Mouse (Mus musculus): Measurements from ENCODE around the gene Pitx2. TPM values are rescaled to one million over a fixed set of nuclear protein-coding genes. Genes with fewer than 3 reads are reported as not detected.

Gene Pitx2
- polyA plus RNA-seq, 1 experiment from 2014 or later: 41.3 TPM

DNA sequence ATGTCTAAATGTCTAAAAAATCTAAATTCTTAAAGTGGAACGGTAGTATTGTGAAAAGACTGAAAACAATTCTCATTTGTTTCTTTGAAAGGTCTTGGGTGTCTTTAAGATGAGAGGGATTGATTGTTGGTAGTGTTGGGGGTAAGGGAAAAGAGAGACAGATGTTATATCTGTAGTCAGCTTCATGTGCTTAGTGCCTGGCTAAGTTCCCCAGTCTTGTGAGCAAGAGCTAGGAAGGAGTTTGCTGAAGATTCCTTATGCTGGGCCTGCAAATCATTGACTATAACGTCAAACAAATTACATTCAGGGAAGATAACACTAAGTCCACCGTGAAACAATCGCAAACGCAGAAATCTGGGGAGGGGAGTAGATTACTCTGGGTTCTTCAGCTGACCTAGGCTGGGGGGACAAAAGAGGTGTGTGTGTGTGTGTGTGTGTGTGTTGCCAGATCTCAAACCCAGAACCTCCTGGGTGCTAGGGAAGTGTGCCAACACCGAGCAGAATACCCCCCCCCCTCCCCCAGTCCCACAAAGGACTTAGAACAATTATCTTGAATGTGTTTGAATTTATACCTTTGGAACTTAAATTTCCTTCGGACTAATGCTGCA lies 12.5 kb downstream of the Pitx2 start:
- H3K9ac ChIP-seq: no peak overlapping the region
- H3K36me3 ChIP-seq: no peaks in the 10 kb centered on the region
- no peak overlapping the region for H3K4me3 ChIP-seq
- peaks cover 80% of the 10 kb centered on the region for H3K27me3 ChIP-seq (replicated peaks)
- 4% methylated on average over 7 of the region's 7 CpGs for WGBS
- H3K27ac ChIP-seq (ENCODE audit: poor library complexity, severe bottlenecking): no peak overlapping the region
- no peak for ATAC-seq (ENCODE audit: insufficient number of reproducible peaks, low FRiP score)
- H3K4me2 ChIP-seq: no peak overlapping the region
- H3K4me1 ChIP-seq (replicated peaks): peaks cover 18% of the 10 kb centered on the region
- H3K9me3 ChIP-seq (replicated peaks): no peaks in the 10 kb centered on the region

DNA sequence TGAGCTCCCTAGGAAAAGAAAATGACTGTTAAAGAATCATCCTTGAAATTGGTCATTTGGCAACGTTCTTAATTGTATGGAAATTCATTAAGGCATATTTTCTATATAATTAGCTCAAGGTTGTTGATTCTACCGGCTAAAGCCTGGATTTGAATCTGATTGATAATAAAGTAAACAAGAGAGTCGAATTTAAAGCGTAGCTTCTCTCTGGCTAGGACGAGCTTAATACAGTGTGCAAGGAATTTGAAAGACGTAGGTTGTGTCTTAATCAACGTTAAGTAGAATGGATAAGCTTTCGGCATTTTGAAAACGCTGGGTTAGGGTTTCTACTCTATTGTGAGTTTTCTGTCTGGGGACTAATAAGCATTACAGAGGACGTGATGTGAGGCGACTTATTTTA lies 13.1 kb downstream of the Pitx2 start:
- ATAC-seq (ENCODE audit: insufficient number of reproducible peaks, low FRiP score): no peak
- H3K4me1 ChIP-seq (replicated peaks): peaks cover 18% of the 10 kb centered on the region
- H3K27me3 ChIP-seq (replicated peaks): peaks cover 79% of the 10 kb centered on the region
- no peak overlapping the region for H3K4me3 ChIP-seq
- WGBS: 3% methylated on average over 11 of the region's 11 CpGs
- no peak overlapping the region for H3K27ac ChIP-seq (ENCODE audit: poor library complexity, severe bottlenecking)
- H3K36me3 ChIP-seq: no peaks in the 10 kb centered on the region
- no peaks in the 10 kb centered on the region for H3K9me3 ChIP-seq (replicated peaks)
- no peak overlapping the region for H3K9ac ChIP-seq
- no peak overlapping the region for H3K4me2 ChIP-seq

DNA sequence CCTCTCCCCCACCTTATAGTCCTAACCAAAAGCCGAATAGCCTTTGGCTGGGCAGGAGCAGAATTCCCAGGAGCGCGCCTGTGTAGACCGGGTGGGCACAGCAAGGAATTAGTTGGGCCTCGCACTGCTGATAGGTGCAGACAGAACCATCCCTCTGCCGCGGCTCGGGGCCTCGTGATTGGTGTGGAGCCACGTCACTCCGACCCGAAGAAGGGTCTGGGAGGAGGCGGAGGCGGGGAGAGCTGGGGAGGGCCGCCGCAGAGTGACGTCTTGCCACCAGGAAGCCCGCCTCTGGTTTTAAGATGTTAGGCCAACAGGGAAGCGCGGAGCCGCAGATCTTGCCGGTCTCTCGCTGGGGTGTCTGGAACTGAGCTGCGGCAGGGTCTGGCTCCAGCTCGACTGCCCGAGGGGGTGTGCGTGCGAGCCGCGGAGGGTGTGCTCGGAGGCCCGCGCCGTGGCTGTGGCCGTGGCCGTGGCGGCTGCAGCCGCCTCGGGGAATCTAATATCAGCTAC lies 14.0 kb downstream of the Pitx2 start:
- H3K4me1 ChIP-seq (replicated peaks): peaks cover 24% of the 10 kb centered on the region
- H3K27ac ChIP-seq (ENCODE audit: poor library complexity, severe bottlenecking): peak overlapping the region; percentile 61
- no peaks in the 10 kb centered on the region for H3K36me3 ChIP-seq
- H3K9ac ChIP-seq: peak overlapping the region; percentile 66
- no peaks in the 10 kb centered on the region for H3K9me3 ChIP-seq (replicated peaks)
- H3K27me3 ChIP-seq (replicated peaks): peaks cover 79% of the 10 kb centered on the region
- under 1% methylated on average over 39 of the region's 39 CpGs for WGBS
- H3K4me2 ChIP-seq: peak overlapping the region; percentile 96
- H3K4me3 ChIP-seq: peak overlapping the region; percentile 62
- ATAC-seq (ENCODE audit: insufficient number of reproducible peaks, low FRiP score): peak; percentile 91

DNA sequence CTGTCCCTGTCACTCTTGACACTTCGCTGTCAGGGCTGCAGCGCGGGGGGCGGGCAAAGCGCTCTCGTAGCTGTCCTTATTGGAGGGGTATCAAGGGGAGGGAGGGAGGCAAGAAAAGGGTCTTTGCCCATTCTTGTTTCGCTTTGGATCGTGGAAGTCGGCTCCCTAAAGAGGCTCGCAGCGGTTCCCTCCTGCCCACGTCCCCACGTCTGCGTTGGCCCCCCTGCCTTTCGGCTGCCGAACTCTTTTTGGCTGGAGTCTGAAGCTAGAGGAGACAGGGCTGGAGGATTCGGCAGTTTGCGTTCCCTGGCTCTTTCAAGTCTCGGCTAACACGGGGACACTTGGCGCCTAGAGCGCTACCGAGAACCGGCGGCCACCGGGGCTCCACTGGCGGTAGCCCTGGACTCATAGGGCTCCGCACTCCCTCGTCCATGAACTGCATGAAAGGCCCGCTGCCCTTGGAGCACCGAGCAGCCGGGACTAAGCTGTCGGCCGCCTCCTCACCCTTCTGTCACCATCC lies 14.5 kb downstream of the Pitx2 start:
- peak; percentile 15; the same call in 1 of the 2 replicates for ATAC-seq (ENCODE audit: insufficient number of reproducible peaks, low FRiP score)
- H3K36me3 ChIP-seq: no peaks in the 10 kb centered on the region
- peak overlapping the region; percentile 61 for H3K27ac ChIP-seq (ENCODE audit: poor library complexity, severe bottlenecking)
- H3K4me2 ChIP-seq: peak overlapping the region; percentile 96
- WGBS: under 1% methylated on average over 34 of the region's 34 CpGs
- H3K4me3 ChIP-seq: peak overlapping the region; percentile 62
- H3K4me1 ChIP-seq (replicated peaks): peaks cover 25% of the 10 kb centered on the region
- H3K9ac ChIP-seq: peak overlapping the region; percentile 66
- peaks cover 77% of the 10 kb centered on the region for H3K27me3 ChIP-seq (replicated peaks)
- no peaks in the 10 kb centered on the region for H3K9me3 ChIP-seq (replicated peaks)

DNA sequence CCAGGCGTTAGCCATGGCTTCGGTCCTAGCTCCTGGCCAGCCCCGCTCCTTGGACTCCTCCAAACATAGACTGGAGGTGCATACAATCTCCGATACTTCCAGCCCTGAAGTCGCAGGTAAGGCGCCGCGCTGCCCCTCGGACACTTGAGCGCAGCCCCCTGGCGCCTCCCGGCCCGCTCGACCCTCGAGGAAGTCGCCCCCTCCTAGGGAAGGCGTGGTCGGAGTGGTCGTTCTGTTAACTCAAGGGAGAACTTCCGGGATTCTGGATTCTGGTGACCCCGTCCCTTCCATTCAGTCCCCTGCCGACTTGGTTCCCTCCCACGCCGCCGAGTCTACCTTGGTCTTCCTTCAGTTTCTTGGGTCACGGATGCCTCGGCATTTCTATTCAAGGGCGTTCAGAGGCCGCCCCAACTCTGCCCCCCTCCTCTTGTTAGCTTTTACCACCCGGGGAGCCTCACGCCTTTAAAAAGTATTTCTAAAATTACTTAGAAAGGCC lies 15.0 kb downstream of the Pitx2 start:
- H3K27ac ChIP-seq (ENCODE audit: poor library complexity, severe bottlenecking): peak overlapping the region; percentile 61
- H3K9ac ChIP-seq: peak overlapping the region; percentile 66
- H3K27me3 ChIP-seq (replicated peaks): peaks cover 72% of the 10 kb centered on the region
- peak overlapping the region; percentile 62 for H3K4me3 ChIP-seq
- H3K9me3 ChIP-seq (replicated peaks): no peaks in the 10 kb centered on the region
- ATAC-seq (ENCODE audit: insufficient number of reproducible peaks, low FRiP score): no peak
- H3K4me1 ChIP-seq (replicated peaks): peaks cover 25% of the 10 kb centered on the region
- no peaks in the 10 kb centered on the region for H3K36me3 ChIP-seq
- WGBS: under 1% methylated on average over 31 of the region's 31 CpGs
- peak overlapping the region; percentile 96 for H3K4me2 ChIP-seq

DNA sequence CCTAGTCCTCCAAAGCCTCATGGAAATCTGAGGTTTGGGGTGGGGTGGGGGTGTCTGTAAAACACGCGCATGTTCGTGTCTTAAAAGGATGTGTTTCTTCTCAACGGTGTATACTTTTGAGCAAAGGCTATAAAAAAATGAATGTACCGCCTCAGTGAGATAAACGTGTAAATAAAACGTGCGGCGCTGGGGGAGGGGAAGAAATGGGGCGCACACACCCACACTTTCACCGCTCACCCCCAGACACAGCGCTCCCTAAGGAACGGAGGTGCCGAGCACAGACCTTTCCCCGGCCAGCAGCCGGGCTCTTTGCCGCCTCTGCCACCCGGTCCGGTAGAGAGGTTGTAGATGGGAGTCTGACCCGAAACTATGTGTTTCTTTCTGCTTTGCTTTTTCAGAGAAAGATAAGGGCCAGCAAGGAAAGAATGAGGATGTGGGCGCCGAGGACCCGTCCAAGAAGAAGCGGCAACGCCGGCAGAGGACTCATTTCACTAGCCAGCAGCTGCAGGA lies 15.6 kb downstream of the Pitx2 start:
- under 1% methylated on average over 26 of the region's 26 CpGs for WGBS
- Histone ChIP-seq H3K4me1 (replicated peaks) (peaks cover 25% of the 10 kb centered on the region), H3K9me3 (replicated peaks) (no peaks in the 10 kb centered on the region), H3K27ac (ENCODE audit: poor library complexity, severe bottlenecking) (peak overlapping the region; percentile 61), H3K4me3 (peak overlapping the region; percentile 62), H3K36me3 (no peaks in the 10 kb centered on the region), H3K4me2 (peak overlapping the region; percentile 96), H3K27me3 (replicated peaks) (peaks cover 67% of the 10 kb centered on the region), H3K9ac (peak overlapping the region; percentile 66)
- no peak for ATAC-seq (ENCODE audit: insufficient number of reproducible peaks, low FRiP score)

DNA sequence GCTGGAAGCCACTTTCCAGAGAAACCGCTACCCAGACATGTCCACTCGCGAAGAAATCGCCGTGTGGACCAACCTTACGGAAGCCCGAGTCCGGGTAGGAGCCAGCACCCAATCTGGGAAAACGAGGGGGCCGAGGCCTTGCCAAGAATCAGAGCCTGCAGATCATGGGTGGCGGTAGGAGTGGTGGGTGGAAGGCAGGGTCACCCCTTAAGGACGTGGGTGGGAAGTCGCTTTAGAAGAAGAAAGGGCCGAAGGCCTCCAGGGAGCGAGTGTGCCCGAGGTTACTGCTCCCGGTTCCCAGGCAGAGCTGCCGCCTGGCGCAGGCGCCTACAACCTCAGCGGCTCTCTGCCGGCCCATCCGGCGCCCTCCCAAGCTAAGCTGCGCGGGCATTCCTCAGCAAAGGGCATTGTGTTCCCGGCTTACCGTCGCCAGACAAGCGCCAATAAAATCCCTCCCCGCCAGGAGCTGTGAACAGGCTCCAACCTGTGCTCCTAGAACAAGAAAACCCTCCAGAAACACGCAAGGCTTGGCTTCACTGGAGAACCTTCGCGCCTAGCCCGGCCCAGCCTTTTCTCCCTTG lies 16.2 kb downstream of the Pitx2 start:
- Histone ChIP-seq H3K9ac (peak overlapping the region; percentile 66), H3K27me3 (replicated peaks) (peaks cover 61% of the 10 kb centered on the region), H3K27ac (ENCODE audit: poor library complexity, severe bottlenecking) (peak overlapping the region; percentile 61), H3K9me3 (replicated peaks) (no peaks in the 10 kb centered on the region), H3K4me2 (peak overlapping the region; percentile 96), H3K4me1 (replicated peaks) (peaks cover 25% of the 10 kb centered on the region), H3K36me3 (no peaks in the 10 kb centered on the region), H3K4me3 (peak overlapping the region; percentile 62)
- no peak for ATAC-seq (ENCODE audit: insufficient number of reproducible peaks, low FRiP score)
- WGBS: 1% methylated on average over 35 of the region's 35 CpGs

DNA sequence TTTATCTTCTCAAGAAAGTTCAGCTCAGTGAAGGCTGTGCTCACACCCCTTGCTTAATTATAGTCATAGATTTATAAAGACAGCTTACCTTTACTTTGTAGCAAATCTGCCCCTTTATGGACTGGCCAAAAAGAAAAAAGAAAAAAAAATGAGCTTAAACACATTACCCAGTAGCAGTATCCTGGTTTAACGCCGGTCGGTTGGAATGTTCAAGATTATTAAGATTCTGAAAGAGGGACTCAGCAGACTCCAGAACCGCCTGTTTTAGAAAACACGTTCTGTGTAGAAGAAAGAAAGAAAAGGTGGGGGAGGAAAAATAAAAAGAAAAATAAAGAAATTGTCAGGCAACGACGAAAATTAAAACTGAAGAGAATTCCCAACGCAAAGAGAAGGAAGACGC lies 16.8 kb downstream of the Pitx2 start:
- Histone ChIP-seq H3K9ac (peak overlapping the region; percentile 74), H3K27ac (ENCODE audit: poor library complexity, severe bottlenecking) (no peak overlapping the region), H3K4me1 (replicated peaks) (peaks cover 25% of the 10 kb centered on the region), H3K27me3 (replicated peaks) (peaks cover 60% of the 10 kb centered on the region), H3K4me3 (peak overlapping the region; percentile 62), H3K9me3 (replicated peaks) (no peaks in the 10 kb centered on the region), H3K4me2 (peak overlapping the region; percentile 96), H3K36me3 (no peaks in the 10 kb centered on the region)
- WGBS: 1% methylated on average over 9 of the region's 9 CpGs
- no peak for ATAC-seq (ENCODE audit: insufficient number of reproducible peaks, low FRiP score)

DNA sequence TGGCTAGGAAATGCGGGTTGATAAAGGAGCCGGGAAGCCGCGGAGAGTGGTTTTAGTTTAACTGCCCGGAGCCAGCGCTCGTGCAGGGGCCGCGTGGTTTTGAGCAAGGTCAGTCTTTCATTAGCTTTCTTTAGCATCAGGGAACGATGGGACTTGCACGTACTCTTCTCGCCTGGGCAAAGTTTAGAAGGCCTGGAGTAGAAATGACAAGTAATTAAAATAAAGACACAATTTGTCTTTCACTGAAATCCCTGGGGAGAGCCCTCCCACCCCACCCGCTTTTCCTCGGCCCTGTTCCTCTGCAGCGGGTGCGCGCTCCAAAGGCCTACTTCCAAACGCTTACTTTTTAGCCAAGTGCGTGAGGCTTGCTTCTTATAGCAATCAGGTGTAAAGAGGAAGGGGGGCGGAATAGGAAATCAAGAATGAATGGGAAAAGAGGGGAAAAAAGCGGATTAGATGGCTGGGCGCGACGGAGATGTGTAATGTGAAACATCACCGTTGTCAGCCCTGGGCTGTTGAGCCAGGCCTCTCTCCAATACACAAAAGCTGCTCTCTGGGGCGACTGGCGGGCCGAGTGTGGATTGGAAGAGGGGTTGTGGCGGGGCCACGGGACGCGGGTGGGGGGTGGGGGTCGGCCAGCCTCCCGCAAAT lies 17.4 kb downstream of the Pitx2 start:
- ATAC-seq (ENCODE audit: insufficient number of reproducible peaks, low FRiP score): no peak
- H3K27ac ChIP-seq (ENCODE audit: poor library complexity, severe bottlenecking): no peak overlapping the region
- H3K9ac ChIP-seq: peak overlapping the region; percentile 74
- 1% methylated on average over 34 of the region's 34 CpGs for WGBS
- H3K27me3 ChIP-seq (replicated peaks): peaks cover 60% of the 10 kb centered on the region
- H3K9me3 ChIP-seq (replicated peaks): no peaks in the 10 kb centered on the region
- H3K36me3 ChIP-seq: no peaks in the 10 kb centered on the region
- H3K4me2 ChIP-seq: peak overlapping the region; percentile 65
- H3K4me1 ChIP-seq (replicated peaks): peaks cover 25% of the 10 kb centered on the region
- H3K4me3 ChIP-seq: peak overlapping the region; percentile 62

DNA sequence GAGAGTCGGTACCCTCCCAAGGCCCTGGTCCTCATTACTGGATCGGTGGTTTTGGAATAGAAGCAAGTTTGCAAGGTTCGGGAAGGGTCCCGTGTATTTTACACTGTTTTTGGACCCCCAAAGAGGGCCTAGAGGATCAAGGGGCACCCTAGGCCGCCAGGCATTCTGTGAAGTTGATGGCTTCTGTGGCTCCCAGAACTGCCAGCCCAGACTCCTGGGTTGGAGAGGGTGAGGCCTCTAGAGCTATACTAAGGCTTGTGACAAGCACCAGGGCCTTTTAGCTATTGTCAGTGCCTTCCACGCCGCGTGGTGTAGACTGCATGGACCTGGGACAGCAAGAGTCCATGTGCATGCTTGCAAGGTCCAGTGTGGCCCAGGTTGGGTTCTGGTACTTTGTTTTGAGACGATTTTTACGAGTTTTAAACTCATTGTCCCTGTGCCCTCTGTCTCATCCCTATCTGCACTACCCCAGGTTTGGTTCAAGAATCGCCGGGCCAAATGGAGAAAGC lies 18.2 kb downstream of the Pitx2 start:
- 3% methylated on average over 12 of the region's 12 CpGs for WGBS
- no peaks in the 10 kb centered on the region for H3K9me3 ChIP-seq (replicated peaks)
- H3K36me3 ChIP-seq: no peaks in the 10 kb centered on the region
- peak overlapping the region; percentile 74 for H3K9ac ChIP-seq
- no peak for ATAC-seq (ENCODE audit: insufficient number of reproducible peaks, low FRiP score)
- H3K27me3 ChIP-seq (replicated peaks): peaks cover 55% of the 10 kb centered on the region
- H3K4me2 ChIP-seq: peak overlapping the region; percentile 65
- H3K4me3 ChIP-seq: peak overlapping the region; percentile 62
- H3K4me1 ChIP-seq (replicated peaks): peaks cover 25% of the 10 kb centered on the region
- H3K27ac ChIP-seq (ENCODE audit: poor library complexity, severe bottlenecking): peak overlapping the region; percentile 10; the same call in 1 of the 2 replicates

All from heart, embryonic 12.5 days (tissue).